ENCODE assay signal across 23 mouse cellular contexts in the genomic region with DNA sequence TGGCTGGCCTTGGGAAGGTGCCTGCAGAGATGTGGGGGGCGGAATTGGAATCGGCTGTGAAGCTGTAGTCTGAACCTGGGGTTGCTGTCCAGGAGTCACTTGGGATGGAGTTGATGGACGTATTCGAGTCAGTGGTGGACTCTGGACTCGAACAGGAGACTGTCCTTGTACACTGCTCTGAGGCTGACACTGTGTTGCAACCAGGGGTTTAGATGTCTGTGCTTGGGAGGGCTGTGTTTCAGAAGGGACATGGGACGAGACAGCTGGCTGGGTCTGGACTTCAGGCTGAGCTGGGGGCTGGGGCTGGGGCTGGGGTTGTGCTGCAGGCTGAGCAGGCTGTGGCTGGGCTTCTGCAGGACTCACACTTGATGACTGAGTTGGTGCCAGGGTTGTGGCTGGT. TPM values are rescaled to one million over a fixed set of nuclear protein-coding genes. Genes with fewer than 3 reads are reported as not detected.
"Had no signal": no experiment of that assay in that cellular context is flagged by ENCODE, and none has a peak within 500 bp of the region (broad histone marks: within the 10 kb centered on the region; RNA-seq: fewer than 3 reads in every experiment).

No protein-coding gene starts in this region.

- H3K4me3 ChIP-seq: layer of hippocampus, adult 2 months; left cerebral cortex, adult 2 months; neural tube, embryonic 12.5 days; neural tube, embryonic 15.5 days had no signal

- DNase-seq: kidney, adult 18-20 months; kidney, adult 9 months; kidney, postnatal 25 days; layer of hippocampus, postnatal 36 days; lung, adult 2 months; lung, postnatal 14 days; lung, postnatal 4 days; midbrain, embryonic 14.5 days; right cerebral cortex, adult 18-20 months; right cerebral cortex, postnatal 14 days; right cerebral cortex, postnatal 4 days; thymus, adult 2 months; thymus, postnatal 14 days had no signal

- H3K4me2 ChIP-seq: midbrain, embryonic 11.5 days; neural tube, embryonic 12.5 days; neural tube, embryonic 15.5 days had no signal

- H3K9ac ChIP-seq: neural tube, embryonic 12.5 days; neural tube, embryonic 15.5 days had no signal

- H3K9me3 ChIP-seq: neural tube, embryonic 12.5 days; neural tube, embryonic 15.5 days had no signal

- H3K4me1 ChIP-seq: neural tube, embryonic 12.5 days; neural tube, embryonic 15.5 days had no signal

- H3K27ac ChIP-seq: kidney, postnatal 0 days; layer of hippocampus, adult 2 months; left cerebral cortex, adult 2 months; neural tube, embryonic 12.5 days; neural tube, embryonic 15.5 days; stomach, postnatal 0 days had no signal

- ATAC-seq: inflammation-experienced regulatory T-cells, adult 6 months; intestine, embryonic 16.5 days had no signal

- H3K27me3 ChIP-seq: neural tube, embryonic 12.5 days; neural tube, embryonic 15.5 days had no signal

RNA-seq across cellular contexts. Expression of a gene that starts 29.4 kb away (rescaled TPM):
- total RNA-seq: megakaryocyte progenitor cell, adult 5-6 weeks had no signal
